Mouse (Mus musculus) ovary, postnatal 36 days (tissue): Measurements from ENCODE around the gene Cr2.
A peak's percentile ranks its signal among the peaks of the same experiment; 100 is the strongest.
"Not testable (repeated sequence)": the region's sequence is repeated elsewhere in the genome, so short reads cannot be mapped to it uniquely, and the experiment has no call there.

Source experiments
- DNase-seq: peaks from one replicate; pipeline ENCODE4 v3.0.0; 2022; ENCODE audit warnings: low spot score, mixed read lengths

Cr2 gene

GRCm38 (mm10) chr1:195175980-195176931 is at the start of gene Cr2:
Gene Cr2, minus strand, starts transcription at chr1:195176716.
- DNase-seq = peak; percentile 70

- DNase-seq = no peak
Measured at GRCm38 (mm10) chr1:195221781-195222180, 45.3 kb upstream of the Cr2 start.

DNA sequence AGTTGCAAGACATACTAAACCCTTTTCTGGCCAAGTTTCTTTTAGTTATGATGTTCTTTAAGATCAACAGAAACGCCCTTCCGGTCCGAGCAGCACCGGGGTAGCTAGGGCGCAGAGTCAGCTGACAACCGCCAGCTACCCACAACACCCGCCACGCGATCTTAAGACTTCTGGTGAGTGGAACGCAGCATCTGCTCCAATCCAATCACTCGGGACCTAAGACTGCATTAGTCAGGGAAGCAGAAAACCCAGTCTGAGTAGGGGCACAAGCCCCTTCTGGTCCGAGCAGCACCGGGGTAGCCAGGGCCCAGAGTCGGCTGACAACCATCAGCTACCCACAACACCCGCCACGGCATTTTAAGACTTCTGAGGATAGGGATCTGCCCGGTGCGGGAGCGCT is 36.3 kb upstream of the Cr2 start:
- not testable (repeated sequence) for DNase-seq

DNA sequence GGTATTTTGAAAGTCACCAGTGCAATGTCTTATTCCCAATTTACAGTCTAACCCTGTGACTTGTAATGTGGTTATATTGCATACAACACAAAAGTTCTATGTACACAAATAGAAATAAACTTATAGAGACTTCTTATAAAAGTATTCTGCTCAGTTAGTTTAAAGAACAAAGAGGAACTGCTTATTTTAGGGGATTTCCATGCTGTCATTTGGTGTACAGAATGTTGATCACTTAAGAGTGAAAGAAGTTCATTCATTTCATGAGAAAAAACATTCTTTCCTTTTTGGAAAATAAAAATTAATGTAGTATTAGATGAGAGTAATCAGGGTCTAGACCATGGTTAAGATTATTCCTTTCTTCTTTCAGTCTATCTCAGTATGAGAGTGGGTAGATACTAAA is 8.2 kb upstream of the Cr2 start:
- DNase-seq = no peak

- no peak for DNase-seq
Measured at GRCm38 (mm10) chr1:195164996-195165755, 11.3 kb downstream of the Cr2 start.

DNA sequence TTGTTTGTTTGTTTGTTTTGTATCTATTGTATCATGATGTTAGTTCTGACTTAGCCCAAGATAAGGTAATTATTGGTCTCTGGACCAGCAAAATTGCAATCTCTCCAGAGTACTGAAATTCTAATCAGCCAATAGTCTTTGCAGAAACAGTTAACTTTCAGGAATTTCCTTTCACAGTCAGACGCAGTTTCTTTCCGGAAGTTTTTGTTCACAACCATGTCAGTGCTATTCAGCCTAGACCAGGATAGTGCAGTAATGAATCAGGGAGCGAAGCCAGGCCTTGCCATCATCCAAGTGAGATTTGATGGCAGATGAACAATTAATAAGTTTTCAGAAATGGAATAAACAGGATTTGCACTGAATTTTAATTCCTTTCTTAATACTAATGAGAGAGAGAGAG is 44.4 kb downstream of the Cr2 start:
- no peak for DNase-seq

GRCm38 (mm10) chr1:195131675-195132015 is 44.9 kb downstream of the Cr2 start:
- DNase-seq = no peak

DNA sequence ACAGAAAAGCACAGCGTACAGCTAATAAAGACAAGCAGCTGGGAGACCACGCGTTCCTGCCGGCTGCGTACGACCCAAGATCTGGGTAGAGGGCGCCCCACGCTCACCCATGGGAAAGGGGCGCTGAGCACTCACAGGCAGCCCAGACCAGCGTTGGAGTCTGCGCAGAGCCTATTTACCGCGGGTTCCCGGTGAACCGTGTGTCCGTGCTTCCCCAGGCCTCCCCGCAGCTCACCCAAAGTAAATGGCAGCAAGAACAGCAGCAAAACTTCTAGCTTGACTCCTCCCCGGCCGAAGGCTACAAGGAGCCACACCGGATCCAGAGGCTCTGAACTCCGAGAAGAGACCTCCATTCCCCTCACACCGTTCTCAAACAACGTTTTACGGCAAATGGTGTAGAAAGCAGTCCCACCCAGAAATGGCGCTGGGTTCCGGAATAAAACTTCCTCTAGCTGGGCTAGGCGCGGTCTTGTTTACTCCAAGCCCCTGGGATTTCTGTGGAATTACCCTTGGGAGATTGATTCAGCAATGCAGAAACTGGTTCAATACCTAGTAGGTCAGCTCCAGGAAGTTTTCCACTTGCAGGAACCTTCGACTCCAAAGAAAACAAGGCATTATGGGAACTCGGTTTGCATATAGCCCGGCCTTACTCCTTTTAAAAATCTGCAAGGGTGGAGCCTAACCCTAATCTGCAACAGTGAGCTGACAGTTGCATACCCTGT is 45.4 kb downstream of the Cr2 start, which contains the start of gene Cr1l:
TSS of gene Cr1l (minus strand) at position 634 of the 722 bp plus-strand sequence.
- DNase-seq = peak; percentile 87

DNA sequence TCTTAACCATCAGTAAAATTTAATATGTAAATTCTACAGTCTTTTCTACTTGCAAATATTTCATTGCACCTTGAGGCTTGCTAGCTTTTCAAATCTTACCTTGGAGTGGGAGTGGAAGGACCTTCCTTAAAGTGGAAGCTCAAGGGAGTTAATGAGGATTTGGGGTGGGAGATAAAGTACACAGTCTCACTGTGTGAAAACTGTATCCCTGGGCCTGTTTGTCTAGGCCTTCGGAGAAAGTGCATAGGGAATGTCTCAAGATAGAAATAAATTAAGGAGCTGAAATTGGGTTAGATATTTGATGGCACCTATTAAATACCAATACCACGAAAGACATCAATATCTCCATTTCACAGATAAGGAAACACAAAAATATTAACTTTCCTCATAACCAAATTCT is 46.0 kb downstream of the Cr2 start:
- no peak for DNase-seq

DNA sequence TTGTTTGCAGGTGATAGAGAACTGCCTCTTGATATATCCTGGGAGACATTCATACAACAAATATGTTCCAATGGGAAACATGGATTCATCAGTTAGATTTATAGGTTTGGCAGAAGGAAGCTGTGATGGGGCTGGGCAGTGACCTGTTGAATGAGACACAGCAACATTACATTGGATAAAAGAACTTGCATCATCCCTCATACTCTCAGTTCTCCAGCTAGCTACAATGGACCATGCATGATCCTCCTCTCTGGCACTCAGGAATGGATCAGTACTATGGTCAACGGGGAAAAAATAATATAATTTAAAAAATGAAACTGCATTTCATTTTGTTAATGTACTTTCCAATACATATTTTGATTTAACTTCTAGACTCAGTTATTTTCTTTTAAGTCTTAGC is 46.6 kb downstream of the Cr2 start:
- DNase-seq = no peak

DNA sequence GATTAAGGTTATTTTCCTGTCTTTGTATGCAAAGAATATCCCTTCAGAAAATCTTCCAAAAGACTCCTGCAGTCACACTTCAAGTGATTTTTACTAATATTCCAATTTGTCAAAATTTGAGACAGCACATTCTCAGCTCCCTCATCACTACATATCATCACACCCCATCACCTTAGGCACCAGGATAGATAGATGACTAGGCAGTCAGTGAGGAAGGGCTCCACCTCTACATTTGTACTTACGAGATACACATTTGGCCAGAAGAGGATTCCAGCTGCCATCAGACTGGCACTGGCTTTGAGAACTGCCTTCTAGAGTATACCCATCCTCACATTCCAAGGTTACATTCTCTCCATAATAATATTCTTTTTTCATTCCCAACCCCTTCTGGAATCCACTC is 62.1 kb downstream of the Cr2 start:
- no peak for DNase-seq

DNA sequence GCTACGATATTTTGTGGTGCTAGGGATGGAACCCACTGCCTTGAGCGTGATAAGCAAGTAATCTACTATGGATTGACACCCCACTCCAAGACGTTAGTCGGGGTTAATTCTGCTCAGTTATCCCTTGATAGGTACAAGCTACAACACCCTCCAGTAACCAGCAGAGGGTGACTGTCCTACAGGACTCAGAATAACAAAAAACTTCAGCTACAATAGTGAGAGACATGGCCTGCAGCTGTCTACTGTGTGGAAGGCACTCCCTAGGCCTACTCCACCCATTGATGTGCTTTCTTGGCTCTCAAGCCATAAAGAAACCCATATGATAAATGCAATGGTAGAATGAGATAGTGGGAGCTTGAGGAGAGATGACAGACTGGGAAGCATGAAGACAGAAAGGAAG is 62.9 kb downstream of the Cr2 start:
- DNase-seq = no peak

- no peak for DNase-seq
Measured at GRCm38 (mm10) chr1:195100693-195101092, 75.8 kb downstream of the Cr2 start.

- no peak for DNase-seq
Measured at GRCm38 (mm10) chr1:195098004-195098403, 78.5 kb downstream of the Cr2 start.

DNA sequence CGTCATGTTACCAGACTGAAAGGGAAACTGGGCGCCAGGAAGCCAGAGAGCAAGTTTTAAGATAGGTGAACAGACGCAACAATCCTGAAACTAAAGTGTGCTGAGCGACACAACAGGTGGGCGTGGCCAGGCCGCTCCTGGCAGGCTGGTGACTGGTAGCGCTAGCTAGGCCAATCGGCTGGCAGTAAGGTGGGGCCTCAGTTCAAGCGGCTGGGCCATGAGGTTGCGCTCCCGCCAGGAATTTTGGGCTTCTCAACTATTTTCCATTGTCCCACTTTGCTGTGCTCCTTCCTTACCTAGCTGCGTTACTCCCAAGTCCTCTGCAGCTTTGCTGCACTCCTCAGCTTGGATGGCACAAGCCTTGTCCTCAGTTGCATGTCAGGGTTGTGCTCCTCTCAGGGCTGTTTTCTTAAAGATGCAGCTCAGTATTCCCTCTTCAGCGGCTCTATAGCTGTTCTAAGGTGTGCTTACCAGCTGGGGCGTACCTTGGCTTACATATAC is 84.2 kb downstream of the Cr2 start, which contains the start of gene Cd46:
TSS of gene Cd46 (minus strand) at position 30 of the 501 bp plus-strand sequence.
- DNase-seq = peak; percentile 74

DNA sequence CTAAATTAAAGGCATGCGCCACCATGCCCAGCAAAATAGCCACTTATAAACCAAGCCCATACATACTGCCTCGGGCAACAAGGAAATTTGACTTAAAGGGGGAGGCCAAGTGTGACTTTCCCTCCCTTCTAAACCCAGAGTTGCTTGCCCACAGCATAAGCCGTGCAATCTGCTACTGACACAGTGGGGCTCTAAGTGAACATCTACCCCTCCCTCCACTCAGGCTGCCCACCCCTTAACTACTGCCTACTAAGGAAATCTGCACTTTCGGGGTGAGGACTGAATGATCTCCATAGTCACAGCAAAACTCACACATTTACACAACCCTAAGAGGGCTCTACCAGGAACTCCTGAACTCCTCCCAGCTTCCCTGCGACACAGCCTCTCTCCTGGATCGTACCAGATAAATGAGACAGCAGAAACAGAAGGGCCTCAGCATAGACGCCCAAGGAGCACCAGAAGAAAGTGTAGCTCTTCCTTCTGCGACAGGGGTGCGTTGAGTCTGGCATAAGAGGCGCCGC is 84.8 kb downstream of the Cr2 start:
- no peak for DNase-seq
